Mouse (Mus musculus): ENCODE results near the gene Kcnk10. TPM values are rescaled to one million over a fixed set of nuclear protein-coding genes. Genes with fewer than 3 reads are reported as not detected.

The Kcnk10 gene
- total and polyA plus RNA-seq, 3 experiments, result not detected

GRCm38 (mm10) chr12:98571896-98572680, 6.0 kb downstream of the Kcnk10 start:
- no peak for DNase-seq

GRCm38 (mm10) chr12:98569380-98569779, 8.7 kb downstream of the Kcnk10 start:
- DNase-seq, result no peak

- no peak for DNase-seq
Measured at GRCm38 (mm10) chr12:98567877-98568276, 10.2 kb downstream of the Kcnk10 start.

- DNase-seq, result no peak
Measured at GRCm38 (mm10) chr12:98564383-98564782, 13.7 kb downstream of the Kcnk10 start.

GRCm38 (mm10) chr12:98563261-98563660, 14.8 kb downstream of the Kcnk10 start:
- no peak for DNase-seq

GRCm38 (mm10) chr12:98562341-98562977, 15.7 kb downstream of the Kcnk10 start:
- no peak for DNase-seq

- DNase-seq, result no peak
Measured at GRCm38 (mm10) chr12:98560038-98560437, 18.1 kb downstream of the Kcnk10 start.

GRCm38 (mm10) chr12:98557013-98557677, 21.0 kb downstream of the Kcnk10 start:
- DNase-seq, result no peak

- no peak for DNase-seq
Measured at GRCm38 (mm10) chr12:98549981-98550380, 28.1 kb downstream of the Kcnk10 start.

GRCm38 (mm10) chr12:98548141-98548540, 30.0 kb downstream of the Kcnk10 start:
- DNase-seq, result no peak

- DNase-seq, result no peak
Measured at GRCm38 (mm10) chr12:98545875-98546274, 32.2 kb downstream of the Kcnk10 start.

GRCm38 (mm10) chr12:98545251-98545560, 32.9 kb downstream of the Kcnk10 start:
- no peak for DNase-seq

GRCm38 (mm10) chr12:98544545-98545250, 33.4 kb downstream of the Kcnk10 start:
- DNase-seq, result no peak

GRCm38 (mm10) chr12:98536760-98537159, 41.4 kb downstream of the Kcnk10 start:
- DNase-seq, result no peak

- no peak for DNase-seq
Measured at GRCm38 (mm10) chr12:98536036-98536435, 42.1 kb downstream of the Kcnk10 start.

GRCm38 (mm10) chr12:98535494-98535901, 42.6 kb downstream of the Kcnk10 start:
- no peak for DNase-seq

- DNase-seq, result no peak
Measured at GRCm38 (mm10) chr12:98528635-98529034, 49.5 kb downstream of the Kcnk10 start.

- DNase-seq, result no peak
Measured at GRCm38 (mm10) chr12:98525361-98525760, 52.7 kb downstream of the Kcnk10 start.

GRCm38 (mm10) chr12:98524331-98525311, 53.5 kb downstream of the Kcnk10 start:
- DNase-seq, result peak; percentile 10

- DNase-seq, result no peak
Measured at GRCm38 (mm10) chr12:98521311-98521710, 56.8 kb downstream of the Kcnk10 start.

GRCm38 (mm10) chr12:98520568-98520931, 57.6 kb downstream of the Kcnk10 start:
- DNase-seq, result no peak
